Mouse (Mus musculus) Patski (cell line): Measurements from ENCODE around the gene Sdccag8. TPM values are rescaled to one million over a fixed set of nuclear protein-coding genes. Genes with fewer than 3 reads are reported as not detected.

Experiments used
- ATAC-seq: fragments of 100-300 bp; one replicate; pipeline ENCODE4 v1.8.0; 2021
- CTCF ChIA-PET: fragments of 350-600 bp; sonication (Branson Sonifier 250); formaldehyde crosslinking; loops from one replicate; lab custom pipeline; 2022; ENCODE audit warnings: inconsistent platforms; lab: Charles Lee
- POLR2A ChIA-PET: fragments of 350-600 bp; sonication (Branson Sonifier 250); formaldehyde crosslinking; loops from one replicate; lab custom pipeline; 2022; ENCODE audit warnings: antibody characterized with exemption, inconsistent platforms; lab: Charles Lee
- DNase-seq: peaks from one replicate; pipeline ENCODE4 v3.0.0-alpha.2; 2011; ENCODE audit warnings: low read depth, low spot score
- H3K27me3 ChIP-seq: fragments of 371-371 bp; one replicate; pipeline ENCODE4 v1.5.1; 2021
- CTCF ChIP-seq: fragments of 100-300 bp; IDR thresholded peaks from one replicate; pipeline ENCODE4 v1.5.1; 2021
- in situ Hi-C: fragments of 300-500 bp; cut with MboI; formaldehyde crosslinking; loops from 3 replicates; pipeline ENCODE4 v1.11.1; 2018; ENCODE audit warnings: low pct_unique_long_range_greater_than_20kb, mixed read lengths
- polyA plus RNA-seq: library from polyadenylated mRNA; unstranded; gene quantifications from one replicate; pipeline ENCODE4 v1.2.3, GENCODE M21; 2021

Sdccag8 gene
- polyA plus RNA-seq, 1 experiment from 2014 or later, result 25.1 TPM

DNA sequence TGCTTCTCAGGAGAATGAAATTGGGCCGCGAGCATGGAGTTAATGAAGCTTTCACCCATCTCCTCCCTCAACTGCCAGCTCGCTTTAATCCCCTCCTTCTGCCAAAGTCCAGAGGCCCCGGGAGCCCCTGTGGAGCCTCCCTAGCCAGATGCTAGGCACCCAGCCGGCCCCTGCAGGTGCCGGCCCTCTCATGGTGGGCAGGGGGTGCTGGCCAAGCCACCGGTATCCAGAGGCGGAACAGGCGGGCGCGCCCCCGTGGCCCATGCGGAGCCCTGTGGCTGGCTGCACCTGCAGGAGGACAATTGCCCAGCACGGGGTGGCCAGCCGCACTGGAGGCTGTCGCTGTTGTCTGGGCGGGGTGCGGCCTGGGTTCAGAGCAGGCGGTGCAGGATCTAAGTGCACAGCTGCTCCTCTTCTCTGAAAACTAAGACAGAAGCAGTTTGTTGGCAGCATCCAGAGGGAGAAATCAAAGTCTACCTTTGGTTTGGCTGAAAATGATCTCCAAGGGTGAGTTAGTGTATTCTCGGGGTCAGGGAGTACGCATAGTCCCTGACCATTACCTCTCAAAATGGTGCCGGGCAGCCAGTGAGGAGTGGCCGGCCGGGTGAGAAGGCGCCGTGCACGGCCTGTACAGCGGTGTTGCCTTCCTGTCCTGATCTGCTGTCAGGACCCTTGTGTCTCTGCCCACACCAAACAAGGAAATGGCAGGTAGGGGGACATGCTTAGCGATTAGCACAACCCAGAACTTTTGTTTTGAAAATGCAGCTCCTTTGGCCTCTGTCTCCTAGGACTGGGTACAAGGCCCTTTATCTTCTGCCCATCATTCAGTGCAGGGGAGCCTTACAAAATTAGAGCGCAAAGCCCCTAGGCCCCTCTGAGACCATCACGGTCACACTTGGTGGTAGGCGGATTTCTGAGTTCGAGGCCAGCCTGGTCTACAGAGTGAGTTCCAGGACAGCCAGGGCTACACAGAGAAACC, 183.5 kb downstream of the Sdccag8 start:
- CTCF ChIA-PET, result interaction anchor here (1.6 kb wide), 1 partner anchor 11 kb away, joined by 4 read pairs; no protein-coding TSS in a partner anchor
- TF ChIP-seq CTCF, result no peak
- POLR2A ChIA-PET, result no interaction called here
- no peaks in the 10 kb centered on the region for H3K27me3 ChIP-seq
- in situ Hi-C loops, result no loop called here
- ATAC-seq, result no peak
- no peak for DNase-seq

DNA sequence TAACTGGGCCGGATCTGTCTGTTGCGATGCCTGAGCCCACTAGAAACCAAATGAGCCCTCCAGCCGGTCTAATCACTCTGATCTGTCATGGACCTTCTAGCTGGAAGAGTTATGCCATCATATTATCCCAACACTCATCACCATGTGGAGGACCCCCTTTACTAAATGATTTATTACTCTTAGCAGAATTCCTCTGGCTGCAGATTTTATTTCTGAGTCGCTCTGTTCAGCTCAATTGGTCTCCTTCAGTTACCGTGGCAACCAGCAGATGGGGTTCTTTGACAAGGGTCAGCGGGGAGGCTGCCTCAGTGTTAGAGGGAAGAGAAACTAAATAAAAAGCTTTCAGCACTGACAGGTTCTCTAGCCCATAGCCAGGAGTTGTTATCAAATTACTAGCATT, 184.6 kb downstream of the Sdccag8 start:
- in situ Hi-C loops, result no loop called here
- DNase-seq, result no peak
- ATAC-seq, result no peak
- ChIA-PET CTCF (interaction anchor here (1.6 kb wide), 1 partner anchor 10 kb away, joined by 4 read pairs; no protein-coding TSS in a partner anchor), POLR2A (no interaction called here)
- no peaks in the 10 kb centered on the region for H3K27me3 ChIP-seq
- no peak for TF ChIP-seq CTCF

- in situ Hi-C loops, result no loop called here
- CTCF ChIA-PET, result no interaction called here
- DNase-seq (no peak), ATAC-seq (no peak)
- POLR2A ChIA-PET, result interaction anchor here (0.7 kb wide), 1 partner anchor 24 kb away, joined by 3 read pairs; no protein-coding TSS in a partner anchor
- no peaks in the 10 kb centered on the region for H3K27me3 ChIP-seq
- TF ChIP-seq CTCF, result no peak
These were observed 188.5 kb downstream of the Sdccag8 start for GRCm38 (mm10) chr1:177002951-177003350.

GRCm38 (mm10) chr1:177004041-177004741, 189.7 kb downstream of the Sdccag8 start:
- ATAC-seq (no peak), DNase-seq (no peak)
- TF ChIP-seq CTCF, result no peak
- POLR2A ChIA-PET, result no interaction called here
- CTCF ChIA-PET, result interaction anchor here (1.0 kb wide), 1 partner anchor 8 kb away, joined by 3 read pairs; no protein-coding TSS in a partner anchor
- in situ Hi-C loops, result no loop called here
- no peaks in the 10 kb centered on the region for H3K27me3 ChIP-seq

GRCm38 (mm10) chr1:177007405-177007804, 192.9 kb downstream of the Sdccag8 start:
- TF ChIP-seq CTCF, result no peak
- ATAC-seq (no peak), DNase-seq (no peak)
- in situ Hi-C loops, result no loop called here
- no peaks in the 10 kb centered on the region for H3K27me3 ChIP-seq
- ChIA-PET POLR2A (no interaction called here), CTCF (interaction anchor here (1.5 kb wide), 1 partner anchor 9 kb away, joined by 4 read pairs; no protein-coding TSS in a partner anchor)

DNA sequence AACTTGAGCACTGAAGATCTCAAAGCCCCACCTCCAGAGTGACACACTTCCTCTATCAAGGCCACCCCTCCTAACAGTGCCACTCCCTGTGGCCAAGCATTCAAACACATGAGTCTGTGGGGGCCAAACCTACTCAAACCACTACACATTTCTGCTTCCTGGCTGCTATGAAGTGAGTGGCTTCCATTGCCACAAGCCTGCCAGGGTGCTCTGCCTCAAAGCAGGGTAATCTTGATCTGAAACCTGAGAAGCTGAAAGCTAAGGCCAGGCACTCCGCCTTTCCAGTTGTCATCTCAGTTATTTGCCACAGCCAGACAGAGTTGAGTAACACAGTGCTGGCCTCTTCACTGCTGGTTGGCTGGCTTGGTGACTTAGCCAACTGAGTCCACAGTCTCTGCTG, 194.3 kb downstream of the Sdccag8 start:
- no peak for DNase-seq
- TF ChIP-seq CTCF, result no peak

GRCm38 (mm10) chr1:177010041-177010440, 195.6 kb downstream of the Sdccag8 start:
- ChIA-PET POLR2A (no interaction called here), CTCF (interaction anchor here (1.3 kb wide), 1 partner anchor 11 kb away, joined by 4 read pairs; no protein-coding TSS in a partner anchor)
- DNase-seq (no peak), ATAC-seq (no peak)
- in situ Hi-C loops, result no loop called here
- no peaks in the 10 kb centered on the region for H3K27me3 ChIP-seq
- TF ChIP-seq CTCF, result no peak

More for the DNA sequence above, 194.3 kb downstream of the Sdccag8 start:
- H3K27me3 ChIP-seq, result no peaks in the 10 kb centered on the region
- no peak for ATAC-seq
- ChIA-PET POLR2A (no interaction called here), CTCF (interaction anchor here (1.3 kb wide), 1 partner anchor 10 kb away, joined by 4 read pairs; no protein-coding TSS in a partner anchor)
- in situ Hi-C loops, result no loop called here

DNA sequence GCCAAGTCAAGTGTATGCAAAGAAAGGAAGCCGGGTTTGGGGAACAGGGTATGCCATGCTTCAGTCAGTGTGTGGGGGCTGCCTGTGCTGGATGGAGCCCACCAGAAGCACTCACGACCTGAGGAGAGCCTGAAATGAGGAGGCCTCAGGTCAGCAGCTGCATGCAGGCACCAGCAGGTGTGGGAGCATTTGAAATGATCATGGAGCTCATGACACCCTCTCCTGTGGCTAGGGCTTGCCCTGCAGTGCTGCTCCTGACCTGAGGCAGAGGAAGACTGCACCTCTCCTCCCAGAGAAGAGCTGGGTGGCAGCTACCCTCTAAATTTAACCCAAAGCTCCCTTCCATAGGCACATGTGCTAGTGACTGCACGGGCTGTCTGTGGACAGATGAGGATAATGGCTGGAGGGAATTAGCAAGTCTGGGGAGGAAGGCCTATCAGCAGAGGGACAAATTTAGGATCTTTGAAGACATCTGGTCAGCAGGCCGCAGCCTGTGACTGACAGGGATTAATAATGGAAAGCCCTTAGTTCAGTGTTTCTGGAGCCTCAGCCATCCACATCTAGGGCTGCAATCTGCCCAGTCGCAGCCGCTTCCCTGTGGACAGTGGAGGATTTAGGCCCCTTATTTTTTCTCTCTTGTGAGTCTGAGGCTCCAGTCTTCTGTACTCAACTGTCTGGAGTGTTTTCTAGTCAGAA, 196.3 kb downstream of the Sdccag8 start:
- ChIA-PET POLR2A (no interaction called here), CTCF (no interaction called here)
- no peaks in the 10 kb centered on the region for H3K27me3 ChIP-seq
- ATAC-seq (no peak), DNase-seq (no peak)
- in situ Hi-C loops, result no loop called here
- TF ChIP-seq CTCF, result no peak

DNA sequence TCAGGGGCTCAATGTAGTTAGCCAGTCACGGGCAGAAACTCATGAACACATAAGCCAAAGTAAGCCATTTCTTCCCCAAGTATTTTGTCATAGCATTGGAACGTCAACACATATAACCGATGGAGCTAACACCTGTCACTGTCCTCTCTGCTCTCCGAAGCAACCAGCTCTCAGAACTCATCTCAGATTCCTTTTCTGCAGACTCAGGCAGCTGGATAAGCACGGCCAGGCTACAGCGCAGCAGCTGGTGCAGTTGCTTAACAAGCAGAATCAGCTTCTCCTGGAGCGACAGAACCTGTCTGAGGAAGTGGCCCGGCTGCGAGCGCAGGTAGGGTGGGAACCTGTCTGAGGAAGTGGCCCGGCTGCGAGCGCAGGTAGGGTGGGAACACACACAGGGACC, 197.2 kb downstream of the Sdccag8 start:
- ATAC-seq, result no peak
- ChIA-PET POLR2A (interaction anchor here (0.5 kb wide), 1 partner anchor 40 kb away, joined by 3 read pairs; no protein-coding TSS in a partner anchor), CTCF (interaction anchor here (0.7 kb wide), 1 partner anchor 16 kb away, joined by 3 read pairs; no protein-coding TSS in a partner anchor)
- no peaks in the 10 kb centered on the region for H3K27me3 ChIP-seq
- in situ Hi-C loops, result no loop called here
- no peak for TF ChIP-seq CTCF
- DNase-seq, result no peak

- in situ Hi-C loops, result no loop called here
- TF ChIP-seq CTCF, result no peak
- ChIA-PET POLR2A (no interaction called here), CTCF (interaction anchor here (1.0 to 1.5 kb wide), 2 partner anchors 10 to 17 kb away, joined by 4 read pairs; no protein-coding TSS in a partner anchor)
- DNase-seq (no peak), ATAC-seq (no peak)
- H3K27me3 ChIP-seq, result no peaks in the 10 kb centered on the region
These were observed 198.3 kb downstream of the Sdccag8 start for GRCm38 (mm10) chr1:177012774-177013173.
